Mouse (Mus musculus): Measurements from ENCODE around the gene Ifih1. TPM values are rescaled to one million over a fixed set of nuclear protein-coding genes. Genes with fewer than 3 reads are reported as not detected.

Ifih1 gene
- polyA plus RNA-seq, 1 experiment from 2014 or later = 6.2 TPM

DNA sequence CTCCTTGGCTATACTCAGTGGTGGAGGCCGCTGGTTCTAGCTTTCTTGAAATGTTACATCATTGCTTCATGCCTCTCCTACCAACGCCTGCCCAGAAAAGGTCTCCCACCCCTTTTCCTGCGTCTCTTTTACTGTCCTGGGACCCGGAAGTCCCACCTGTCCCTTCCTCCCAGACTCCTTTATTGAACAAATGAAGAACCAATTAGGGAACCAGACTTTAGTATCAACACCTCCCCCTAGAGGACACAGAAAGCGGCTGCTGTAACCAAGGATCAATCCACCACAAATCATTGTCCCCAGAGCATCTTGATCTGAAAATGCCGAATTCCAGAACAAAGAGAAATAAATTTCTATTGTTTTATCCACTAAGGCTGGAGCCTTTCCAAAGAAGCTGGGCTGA lies 14.5 kb upstream of the Ifih1 start:
- Histone ChIP-seq H3K4me1 (ENCODE audit: insufficient read depth) (no peaks in the 10 kb centered on the region), H3K9ac (replicated peaks) (no peak overlapping the region), H3K4me3 (ENCODE audit: low read depth, low read length) (no peak overlapping the region), H3K4me2 (ENCODE audit: low read depth, low read length) (no peak overlapping the region), H3K36me3 (replicated peaks; ENCODE audit: insufficient read depth, low read length) (no peaks in the 10 kb centered on the region), H3K27me3 (ENCODE audit: insufficient read depth, low read length) (no peaks in the 10 kb centered on the region), H3K9me3 (ENCODE audit: low read length) (no peaks in the 10 kb centered on the region), H3K27ac (ENCODE audit: low read depth) (no peak overlapping the region)
- DNase-seq (no peak), ATAC-seq (no peak)
- WGBS (ENCODE audit: insufficient replicate concordance) = 45% methylated on average over 6 of the region's 6 CpGs
- peak; percentile 46 for TF ChIP-seq CTCF (IDR thresholded peaks at IDR 0.05; ENCODE audit: low read depth)
- TF ChIP-seq EP300 (IDR thresholded peaks at IDR 0.05; ENCODE audit: low read depth) = no peak

GRCm38 (mm10) chr2:62656072-62656471 lies 10.0 kb upstream of the Ifih1 start:
- Histone ChIP-seq H3K27me3 (ENCODE audit: insufficient read depth, low read length) (no peaks in the 10 kb centered on the region), H3K4me2 (ENCODE audit: low read depth, low read length) (no peak overlapping the region), H3K4me1 (ENCODE audit: insufficient read depth) (peaks cover 5% of the 10 kb centered on the region; the same call in 1 of the 2 replicates), H3K9ac (replicated peaks) (no peak overlapping the region), H3K27ac (ENCODE audit: low read depth) (no peak overlapping the region), H3K4me3 (ENCODE audit: low read depth, low read length) (no peak overlapping the region), H3K36me3 (replicated peaks; ENCODE audit: insufficient read depth, low read length) (no peaks in the 10 kb centered on the region), H3K9me3 (ENCODE audit: low read length) (no peaks in the 10 kb centered on the region)
- ATAC-seq (no peak), DNase-seq (no peak)
- WGBS (ENCODE audit: insufficient replicate concordance) = 60% methylated on average over 1 of the region's 1 CpGs
- TF ChIP-seq CTCF (IDR thresholded peaks at IDR 0.05; ENCODE audit: low read depth) (no peak), EP300 (IDR thresholded peaks at IDR 0.05; ENCODE audit: low read depth) (no peak)

GRCm38 (mm10) chr2:62654519-62655338 lies 8.7 kb upstream of the Ifih1 start:
- 37% methylated on average over 7 of the region's 7 CpGs for WGBS (ENCODE audit: insufficient replicate concordance)
- no peaks in the 10 kb centered on the region for H3K27me3 ChIP-seq (ENCODE audit: insufficient read depth, low read length)
- H3K4me3 ChIP-seq (ENCODE audit: low read depth, low read length) = no peak overlapping the region
- TF ChIP-seq EP300 (IDR thresholded peaks at IDR 0.05; ENCODE audit: low read depth) (no peak), CTCF (IDR thresholded peaks at IDR 0.05; ENCODE audit: low read depth) (peak; percentile 82)
- H3K9ac ChIP-seq (replicated peaks) = no peak overlapping the region
- H3K4me1 ChIP-seq (ENCODE audit: insufficient read depth) = peaks cover 5% of the 10 kb centered on the region; the same call in 1 of the 2 replicates
- no peaks in the 10 kb centered on the region for H3K9me3 ChIP-seq (ENCODE audit: low read length)
- DNase-seq (peak; percentile 64), ATAC-seq (peak; percentile 77)
- no peak overlapping the region for H3K4me2 ChIP-seq (ENCODE audit: low read depth, low read length)
- H3K27ac ChIP-seq (ENCODE audit: low read depth) = no peak overlapping the region
- no peaks in the 10 kb centered on the region for H3K36me3 ChIP-seq (replicated peaks; ENCODE audit: insufficient read depth, low read length)

DNA sequence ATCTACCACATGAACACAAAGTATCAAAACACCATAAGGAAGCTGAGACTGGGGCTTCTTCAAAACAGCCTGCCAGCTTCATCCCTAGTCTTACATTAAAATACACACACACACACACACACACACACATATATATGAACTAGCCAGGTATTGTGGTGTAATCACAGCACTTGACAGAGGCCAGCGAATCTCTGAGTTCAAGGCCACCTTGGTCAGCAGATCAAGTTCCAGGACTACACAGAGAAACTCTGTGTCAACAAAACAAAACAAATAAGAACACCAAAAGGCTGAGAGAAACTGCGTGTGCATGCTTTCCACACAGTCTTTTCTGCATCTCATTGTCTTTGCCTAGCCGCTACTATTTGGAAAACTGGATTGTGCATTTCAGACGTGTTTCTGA lies 6.4 kb upstream of the Ifih1 start:
- H3K4me3 ChIP-seq (ENCODE audit: low read depth, low read length) = no peak overlapping the region
- whole genome bisulfite sequencing (ENCODE audit: insufficient replicate concordance) = 60% methylated on average over 4 of the region's 4 CpGs
- H3K9ac ChIP-seq (replicated peaks) = no peak overlapping the region
- peak; percentile 76 for ATAC-seq
- TF ChIP-seq CTCF (IDR thresholded peaks at IDR 0.05; ENCODE audit: low read depth) = no peak
- TF ChIP-seq EP300 (IDR thresholded peaks at IDR 0.05; ENCODE audit: low read depth) = no peak
- H3K27ac ChIP-seq (ENCODE audit: low read depth) = 0 out of 2 replicates have a peak overlapping the region, but pooled peaks have one; percentile 22
- no peak for DNase-seq
- no peak overlapping the region for H3K4me2 ChIP-seq (ENCODE audit: low read depth, low read length)
- peaks cover 5% of the 10 kb centered on the region; the same call in 1 of the 2 replicates for H3K4me1 ChIP-seq (ENCODE audit: insufficient read depth)
- H3K9me3 ChIP-seq (ENCODE audit: low read length) = no peaks in the 10 kb centered on the region
- no peaks in the 10 kb centered on the region for H3K27me3 ChIP-seq (ENCODE audit: insufficient read depth, low read length)
- no peaks in the 10 kb centered on the region for H3K36me3 ChIP-seq (replicated peaks; ENCODE audit: insufficient read depth, low read length)

- no peak overlapping the region for H3K4me2 ChIP-seq (ENCODE audit: low read depth, low read length)
- no peak overlapping the region for H3K4me3 ChIP-seq (ENCODE audit: low read depth, low read length)
- no peak for ATAC-seq
- no peaks in the 10 kb centered on the region for H3K36me3 ChIP-seq (replicated peaks; ENCODE audit: insufficient read depth, low read length)
- WGBS (ENCODE audit: insufficient replicate concordance) = 51% methylated on average over 4 of the region's 4 CpGs
- no peak overlapping the region for H3K9ac ChIP-seq (replicated peaks)
- no peaks in the 10 kb centered on the region for H3K27me3 ChIP-seq (ENCODE audit: insufficient read depth, low read length)
- no peak for TF ChIP-seq CTCF (IDR thresholded peaks at IDR 0.05; ENCODE audit: low read depth)
- TF ChIP-seq EP300 (IDR thresholded peaks at IDR 0.05; ENCODE audit: low read depth) = no peak
- no peak overlapping the region for H3K27ac ChIP-seq (ENCODE audit: low read depth)
- DNase-seq = no peak
- H3K9me3 ChIP-seq (ENCODE audit: low read length) = no peaks in the 10 kb centered on the region
- H3K4me1 ChIP-seq (ENCODE audit: insufficient read depth) = peaks cover 7% of the 10 kb centered on the region
Measured at GRCm38 (mm10) chr2:62651890-62652289, 5.8 kb upstream of the Ifih1 start.

- H3K36me3 ChIP-seq (replicated peaks; ENCODE audit: insufficient read depth, low read length) = no peaks in the 10 kb centered on the region
- DNase-seq (no peak), ATAC-seq (no peak)
- peak overlapping the region; percentile 68 for H3K9ac ChIP-seq (replicated peaks)
- WGBS (ENCODE audit: insufficient replicate concordance) = 31% methylated on average over 6 of the region's 6 CpGs
- peak overlapping the region; percentile 76 for H3K4me2 ChIP-seq (ENCODE audit: low read depth, low read length)
- H3K4me3 ChIP-seq (ENCODE audit: low read depth, low read length) = peak overlapping the region; percentile 68
- peak overlapping the region; percentile 85 for H3K27ac ChIP-seq (ENCODE audit: low read depth)
- H3K4me1 ChIP-seq (ENCODE audit: insufficient read depth) = peaks cover 19% of the 10 kb centered on the region
- TF ChIP-seq CTCF (IDR thresholded peaks at IDR 0.05; ENCODE audit: low read depth) (peak; percentile 0; the same call in 1 of the 2 replicates), EP300 (IDR thresholded peaks at IDR 0.05; ENCODE audit: low read depth) (no peak)
- no peaks in the 10 kb centered on the region for H3K27me3 ChIP-seq (ENCODE audit: insufficient read depth, low read length)
- no peaks in the 10 kb centered on the region for H3K9me3 ChIP-seq (ENCODE audit: low read length)
Measured at GRCm38 (mm10) chr2:62646671-62647289, 725 bp upstream of the Ifih1 start.
